Mouse (Mus musculus) stomach, embryonic 14.5 days (tissue): ENCODE measurements around the gene Kctd19. TPM values are rescaled to one million over a fixed set of nuclear protein-coding genes. Genes with fewer than 3 reads are reported as not detected.

ENCODE experiments used
- ATAC-seq: fragments of 200-750 bp; cut with Nextera tagmentation; 2 replicates; pipeline ENCODE4 v1.8.0; 2017; ENCODE audit warnings: low read depth, moderate TSS enrichment; ENCODE audit not compliant: insufficient number of reproducible peaks, insufficient read depth, low FRiP score
- H3K27ac ChIP-seq: fragments of 300-500 bp; sonication (generic); 2 replicates; pipeline ENCODE4 v1.5.1; 2014; ENCODE audit warnings: mild to moderate bottlenecking, low read length, moderate library complexity, mixed read lengths
- H3K27me3 ChIP-seq: fragments of 300-500 bp; sonication (generic); 2 replicates; pipeline ENCODE4 v1.6.1; 2014; ENCODE audit warnings: low read length, control low read depth, mixed read lengths; ENCODE audit not compliant: control insufficient read depth, insufficient read depth
- H3K36me3 ChIP-seq: fragments of 300-500 bp; sonication (generic); 2 replicates; pipeline ENCODE4 v1.6.1; 2014; ENCODE audit warnings: mild to moderate bottlenecking, control low read depth, low read length, moderate library complexity, mixed read lengths; ENCODE audit not compliant: control insufficient read depth, insufficient read depth
- H3K4me1 ChIP-seq: fragments of 300-500 bp; sonication (generic); 2 replicates; pipeline ENCODE4 v1.6.1; 2014; ENCODE audit warnings: low read length, control low read depth, mixed read lengths; ENCODE audit not compliant: control insufficient read depth, insufficient read depth
- H3K4me2 ChIP-seq: fragments of 300-500 bp; sonication (generic); replicated peaks from 2 replicates; pipeline ENCODE4 v1.6.1; 2014; ENCODE audit warnings: low read depth, low read length, control low read depth
- H3K4me3 ChIP-seq: fragments of 300-500 bp; sonication (generic); 2 replicates; pipeline ENCODE4 v1.5.1; 2014; ENCODE audit warnings: low read depth, low read length, control low read depth
- H3K9ac ChIP-seq: fragments of 300-500 bp; sonication (generic); replicated peaks from 2 replicates; pipeline ENCODE4 v1.6.1; 2014; ENCODE audit warnings: low read depth, mild to moderate bottlenecking, control low read depth, low read length, moderate library complexity, mixed read lengths
- H3K9me3 ChIP-seq: fragments of 300-500 bp; sonication (generic); 2 replicates; pipeline ENCODE4 v1.6.1; 2016; ENCODE audit warnings: low read depth, low read length, control low read depth; ENCODE audit not compliant: control insufficient read depth
- WGBS: fragments of 180-500 bp; shearing (Covaris S2); extraction: QIAGEN DNeasy Blood & Tissue Kit; methylation state at CpG from one replicate; pipeline ENCODE4 v1.1.7; 2014; 5-methylcytosine and 5-hydroxymethylcytosine counted together
- polyA plus RNA-seq: library from polyadenylated mRNA; unstranded; fragments of >200 nt; fragmentation: Nextera tagmentation; extraction: Ambion mirVana; gene quantifications from 2 replicates; pipeline ENCODE4 v1.2.1, GENCODE M21; 2014

Kctd19 gene
- polyA plus RNA-seq, 1 experiment from 2014 or later = not detected

GRCm38 (mm10) chr8:105387151-105387550, 26.2 kb downstream of the Kctd19 start:
- no peaks in the 10 kb centered on the region for H3K27me3 ChIP-seq
- H3K4me1 ChIP-seq = no peaks in the 10 kb centered on the region
- H3K9me3 ChIP-seq = no peaks in the 10 kb centered on the region
- ATAC-seq = no peak
- no peak overlapping the region for H3K9ac ChIP-seq
- no peak overlapping the region for H3K27ac ChIP-seq
- WGBS = 50% methylated on average over 1 of the region's 1 CpGs
- no peak overlapping the region for H3K4me2 ChIP-seq
- no peaks in the 10 kb centered on the region for H3K36me3 ChIP-seq
- H3K4me3 ChIP-seq = no peak overlapping the region

DNA sequence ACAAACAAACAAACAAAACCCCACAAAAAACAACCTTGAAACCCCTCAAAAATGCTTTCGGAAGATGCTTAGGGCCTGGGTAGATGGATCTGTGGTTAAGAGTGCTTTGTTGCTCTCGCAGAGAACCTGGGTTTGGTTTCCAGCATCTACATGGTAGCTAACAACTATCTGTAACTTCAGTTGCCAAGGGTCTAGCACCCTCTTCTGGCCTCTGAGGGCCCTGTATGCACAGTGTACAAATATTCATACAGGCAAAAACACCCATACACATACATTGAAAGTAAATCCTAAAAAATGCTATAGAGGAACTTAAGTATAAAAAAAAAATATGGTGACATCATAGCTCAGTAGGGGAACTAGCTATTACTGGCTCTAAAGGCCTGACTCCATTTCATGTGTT, 29.2 kb downstream of the Kctd19 start:
- no peaks in the 10 kb centered on the region for H3K9me3 ChIP-seq
- no peak overlapping the region for H3K9ac ChIP-seq
- H3K27me3 ChIP-seq = no peaks in the 10 kb centered on the region
- H3K4me2 ChIP-seq = no peak overlapping the region
- no peaks in the 10 kb centered on the region for H3K4me1 ChIP-seq
- ATAC-seq = no peak
- H3K4me3 ChIP-seq = no peak overlapping the region
- 97% methylated on average over 2 of the region's 2 CpGs for WGBS
- H3K27ac ChIP-seq = no peak overlapping the region
- H3K36me3 ChIP-seq = no peaks in the 10 kb centered on the region

DNA sequence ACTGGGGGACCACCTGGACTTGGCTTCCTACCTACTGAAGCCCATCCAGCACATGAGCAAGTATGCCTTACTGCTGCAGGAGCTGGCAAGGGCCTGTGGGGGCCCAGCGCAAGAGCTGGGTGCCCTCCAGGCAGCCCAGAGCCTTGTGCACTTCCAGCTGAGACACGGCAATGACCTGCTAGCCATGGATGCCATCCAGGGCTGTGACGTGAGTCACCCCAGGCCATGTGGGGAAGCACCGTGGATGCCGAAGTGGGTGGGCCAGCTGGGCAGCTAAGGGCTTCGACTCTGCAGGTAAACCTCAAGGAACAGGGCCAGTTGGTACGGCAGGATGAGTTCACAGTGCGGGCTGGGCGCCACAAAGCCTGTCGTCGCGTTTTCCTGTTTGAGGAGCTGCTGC, 33.0 kb downstream of the Kctd19 start:
- 0 out of 2 replicates have a peak, but pooled peaks cover 7% of the 10 kb centered on the region for H3K4me1 ChIP-seq
- WGBS = 71% methylated on average over 12 of the region's 12 CpGs
- no peak for ATAC-seq
- no peak overlapping the region for H3K27ac ChIP-seq
- no peaks in the 10 kb centered on the region for H3K27me3 ChIP-seq
- no peaks in the 10 kb centered on the region for H3K9me3 ChIP-seq
- H3K36me3 ChIP-seq = no peaks in the 10 kb centered on the region
- H3K4me3 ChIP-seq = no peak overlapping the region
- no peak overlapping the region for H3K9ac ChIP-seq
- no peak overlapping the region for H3K4me2 ChIP-seq

DNA sequence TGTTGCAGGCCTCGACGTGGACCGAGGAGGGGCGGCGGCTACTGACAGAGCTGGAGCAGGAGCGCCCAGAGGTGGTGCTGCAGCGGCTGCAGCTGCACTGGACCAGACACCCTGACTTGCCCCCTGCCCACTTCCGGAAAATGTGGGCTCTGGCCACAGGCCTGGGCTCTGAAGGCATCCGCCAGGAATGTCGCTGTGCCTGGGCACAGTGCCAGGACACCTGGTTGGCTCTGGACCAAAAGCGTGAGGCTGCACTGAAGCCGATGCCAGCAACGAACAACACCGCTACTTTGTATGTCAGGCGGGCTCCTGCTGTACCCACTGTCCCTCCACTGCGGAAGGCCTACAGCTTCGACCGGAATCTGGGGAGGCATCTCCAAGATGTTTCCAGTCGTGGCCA, 34.6 kb downstream of the Kctd19 start:
- no peak overlapping the region for H3K27ac ChIP-seq
- no peak overlapping the region for H3K9ac ChIP-seq
- peak; percentile 44; the same call in 1 of the 2 replicates for ATAC-seq
- no peak overlapping the region for H3K4me2 ChIP-seq
- H3K4me3 ChIP-seq = no peak overlapping the region
- no peaks in the 10 kb centered on the region for H3K9me3 ChIP-seq
- no peaks in the 10 kb centered on the region for H3K27me3 ChIP-seq
- 58% methylated on average over 19 of the region's 19 CpGs for WGBS
- H3K4me1 ChIP-seq = 0 out of 2 replicates have a peak, but pooled peaks cover 7% of the 10 kb centered on the region
- no peaks in the 10 kb centered on the region for H3K36me3 ChIP-seq

GRCm38 (mm10) chr8:105374513-105374966, 38.8 kb downstream of the Kctd19 start:
- Histone ChIP-seq H3K36me3 (no peaks in the 10 kb centered on the region), H3K9me3 (no peaks in the 10 kb centered on the region), H3K4me1 (0 out of 2 replicates have a peak, but pooled peaks cover 7% of the 10 kb centered on the region), H3K9ac (no peak overlapping the region), H3K27ac (no peak overlapping the region), H3K4me2 (peak overlapping the region; percentile 38), H3K4me3 (peak overlapping the region; percentile 13; the same call in 1 of the 2 replicates), H3K27me3 (no peaks in the 10 kb centered on the region)
- no peak for ATAC-seq
- 33% methylated on average over 33 of the region's 33 CpGs for WGBS

DNA sequence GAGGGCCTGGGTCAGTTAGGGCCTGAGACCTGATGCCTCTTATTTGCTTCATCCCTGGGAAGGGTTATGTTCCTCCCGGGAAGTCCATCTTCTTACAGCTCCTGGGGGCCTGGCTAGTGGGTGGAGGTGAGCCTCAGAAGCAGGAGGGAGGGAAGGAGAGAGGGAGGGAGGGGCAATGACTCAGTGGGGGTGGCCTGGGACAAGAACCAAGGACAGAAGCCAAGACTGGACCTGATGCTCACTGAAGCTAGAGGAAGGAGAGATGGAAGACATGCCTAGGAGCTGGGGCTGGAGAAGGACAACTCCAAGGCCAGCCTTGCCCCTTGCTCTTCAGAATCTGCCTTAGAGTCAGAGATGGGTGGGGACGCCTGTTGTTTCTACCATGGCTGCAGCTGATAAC, 40.3 kb downstream of the Kctd19 start, which contains the start of gene Plekhg4:
TSS of gene Plekhg4 (plus strand) at position 243 of the 400 bp plus-strand sequence.
- H3K4me3 ChIP-seq = no peak within 1 kb of the TSS
- no peaks in the 10 kb centered on the region for H3K9me3 ChIP-seq
- H3K9ac ChIP-seq = no peak within 1 kb of the TSS
- no peak within 1 kb of the TSS for H3K4me2 ChIP-seq
- H3K27me3 ChIP-seq = no peaks in the 10 kb centered on the region
- no peaks in the 10 kb centered on the region for H3K4me1 ChIP-seq
- ATAC-seq = no peak
- no peak within 1 kb of the TSS for H3K27ac ChIP-seq
- whole genome bisulfite sequencing = 53% methylated on average over 2 of the region's 2 CpGs
- H3K36me3 ChIP-seq = no peaks in the 10 kb centered on the region

GRCm38 (mm10) chr8:105372473-105372872, 40.8 kb downstream of the Kctd19 start:
- 74% methylated on average over 9 of the region's 9 CpGs for WGBS
- Histone ChIP-seq H3K9me3 (no peaks in the 10 kb centered on the region), H3K4me3 (no peak overlapping the region), H3K27ac (no peak overlapping the region), H3K36me3 (no peaks in the 10 kb centered on the region), H3K27me3 (no peaks in the 10 kb centered on the region), H3K4me1 (no peaks in the 10 kb centered on the region), H3K9ac (no peak overlapping the region), H3K4me2 (no peak overlapping the region)
- ATAC-seq = no peak

DNA sequence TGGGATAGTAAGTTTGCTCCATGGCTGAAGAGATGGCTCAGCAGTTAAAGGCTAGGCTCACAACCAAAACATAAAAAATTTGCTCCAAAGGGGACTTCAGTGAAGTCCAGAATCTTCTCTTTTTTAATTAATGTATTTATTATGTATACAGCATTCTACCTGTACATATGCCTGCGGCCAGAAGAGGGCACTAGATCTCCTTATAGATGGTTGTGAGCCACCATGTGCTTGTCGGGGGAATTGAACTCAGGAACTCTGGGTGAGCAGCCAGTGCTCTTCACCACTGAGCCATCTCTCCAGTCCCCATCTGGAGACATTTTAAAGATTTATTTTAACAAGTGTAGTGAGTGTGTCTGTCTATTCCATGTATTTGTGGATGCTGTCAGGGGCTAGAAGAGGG, 46.2 kb downstream of the Kctd19 start:
- no peak overlapping the region for H3K4me3 ChIP-seq
- H3K4me1 ChIP-seq = 0 out of 2 replicates have a peak, but pooled peaks cover 7% of the 10 kb centered on the region
- H3K27me3 ChIP-seq = no peaks in the 10 kb centered on the region
- WGBS = 63% methylated on average over 2 of the region's 2 CpGs
- no peak for ATAC-seq
- H3K27ac ChIP-seq = no peak overlapping the region
- H3K4me2 ChIP-seq = no peak overlapping the region
- no peaks in the 10 kb centered on the region for H3K36me3 ChIP-seq
- H3K9me3 ChIP-seq = no peaks in the 10 kb centered on the region
- no peak overlapping the region for H3K9ac ChIP-seq
